Mouse (Mus musculus): Measurements from ENCODE around the gene Cdca7l.

DNA sequence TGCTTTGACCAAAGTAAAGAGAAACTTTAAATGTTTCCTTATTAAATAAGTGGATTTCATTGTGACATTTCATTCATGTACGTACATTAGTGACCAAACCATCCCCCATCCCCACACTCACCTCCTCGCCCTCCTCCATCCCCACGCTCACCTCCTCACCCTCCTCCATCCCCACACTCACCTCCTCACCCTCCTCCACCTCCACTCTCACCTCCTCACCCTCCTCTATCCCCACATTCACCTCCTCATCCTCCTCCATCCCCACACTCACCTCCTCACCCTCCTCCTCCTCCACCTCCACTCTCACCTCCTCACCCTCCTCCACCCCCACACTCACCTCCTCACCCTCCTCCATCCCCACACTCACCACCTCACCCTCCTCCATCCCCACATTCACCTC, 57.2 kb downstream of the Cdca7l start:
- TF ChIP-seq CTCF (IDR thresholded peaks at IDR 0.05) (no peak), EP300 (IDR thresholded peaks at IDR 0.05) (no peak)
